ENCODE assay signal across 24 mouse cellular contexts in genomic region chr14:30054922-30055321, GRCm38 (mm10). TPM values are rescaled to one million over a fixed set of nuclear protein-coding genes. Genes with fewer than 3 reads are reported as not detected.
A peak's percentile ranks its signal among the peaks of the same experiment; 100 is the strongest.
DNase-seq lines count a peak whose midpoint lies in the region; ATAC-seq and TF ChIP-seq lines count a peak whose summit lies in the region.
"Had no signal": no experiment of that assay in that cellular context is flagged by ENCODE, and none has a peak within 500 bp of the region (broad histone marks: within the 10 kb centered on the region; RNA-seq: fewer than 3 reads in every experiment).

No protein-coding gene starts in this region.

- no peak for TF ChIP-seq EP300 in stomach, postnatal 0 days (optimal IDR thresholded peaks at IDR 0.05)
- TF ChIP-seq EP300 in heart, adult 2 months (IDR thresholded peaks at IDR 0.05; ENCODE audit: insufficient read depth, low read depth, low read length): no peak

- no peak overlapping the region for H3K27ac ChIP-seq in kidney, embryonic 15.5 days
- peak overlapping the region; percentile 21; the same call in 1 of the 2 replicates for H3K27ac ChIP-seq in stomach, embryonic 14.5 days (ENCODE audit: low read length)
- H3K27ac ChIP-seq in stomach, postnatal 0 days (replicated peaks): no peak overlapping the region
- H3K27ac ChIP-seq in heart, adult 2 months: no peak overlapping the region
- H3K27ac ChIP-seq: embryonic facial prominence, embryonic 15.5 days; heart, embryonic 13.5 days; hindbrain, embryonic 15.5 days had no signal

- no peak overlapping the region for H3K4me2 ChIP-seq in kidney, embryonic 15.5 days
- H3K4me2 ChIP-seq in stomach, embryonic 14.5 days (replicated peaks; ENCODE audit: low read depth, low read length): no peak overlapping the region
- no peak overlapping the region for H3K4me2 ChIP-seq in stomach, postnatal 0 days (replicated peaks; ENCODE audit: low read depth)
- H3K4me2 ChIP-seq: embryonic facial prominence, embryonic 15.5 days; heart, embryonic 13.5 days; hindbrain, embryonic 15.5 days had no signal

- no peak for TF ChIP-seq CTCF in stomach, postnatal 0 days (IDR thresholded peaks at IDR 0.05; ENCODE audit: low read depth)
- no peak for TF ChIP-seq CTCF in heart, adult 2 months (IDR thresholded peaks at IDR 0.05)

- H3K4me3 ChIP-seq in kidney, embryonic 15.5 days (replicated peaks): no peak overlapping the region
- H3K4me3 ChIP-seq in stomach, embryonic 14.5 days (ENCODE audit: low read depth, low read length): no peak overlapping the region
- no peak overlapping the region for H3K4me3 ChIP-seq in stomach, postnatal 0 days (ENCODE audit: low read depth, low read length)
- H3K4me3 ChIP-seq in heart, adult 2 months: no peak overlapping the region
- H3K4me3 ChIP-seq: embryonic facial prominence, embryonic 15.5 days; erythroblast, embryonic 14.5 days; heart, embryonic 13.5 days; hindbrain, embryonic 15.5 days had no signal

- no peaks in the 10 kb centered on the region for H3K27me3 ChIP-seq in kidney, embryonic 15.5 days
- H3K27me3 ChIP-seq in stomach, embryonic 14.5 days (ENCODE audit: control insufficient read depth, insufficient read depth, low read length): no peaks in the 10 kb centered on the region
- no peaks in the 10 kb centered on the region for H3K27me3 ChIP-seq in stomach, postnatal 0 days (ENCODE audit: control insufficient read depth, insufficient read depth, low read length)
- no peaks in the 10 kb centered on the region for H3K27me3 ChIP-seq in heart, adult 2 months (ENCODE audit: control insufficient read depth, insufficient read depth, low read length)
- H3K27me3 ChIP-seq: CH12.LX; embryonic facial prominence, embryonic 15.5 days; heart, embryonic 13.5 days; hindbrain, embryonic 15.5 days had no signal

- peaks cover 10% of the 10 kb centered on the region; the same call in 1 of the 2 replicates for H3K4me1 ChIP-seq in kidney, embryonic 15.5 days
- H3K4me1 ChIP-seq in stomach, embryonic 14.5 days (ENCODE audit: control insufficient read depth, insufficient read depth, low read length): peaks cover 14% of the 10 kb centered on the region; the same call in 1 of the 2 replicates
- H3K4me1 ChIP-seq in stomach, postnatal 0 days (replicated peaks; ENCODE audit: control insufficient read depth, insufficient read depth): peaks cover 2% of the 10 kb centered on the region; the same call in 1 of the 2 replicates
- H3K4me1 ChIP-seq in heart, adult 2 months (ENCODE audit: control insufficient read depth, insufficient read depth, low read length): no peaks in the 10 kb centered on the region

- no peak for ATAC-seq in kidney, embryonic 15.5 days (replicated peaks; ENCODE audit: low FRiP score)
- ATAC-seq in stomach, embryonic 14.5 days (ENCODE audit: insufficient number of reproducible peaks, insufficient read depth, low FRiP score, low read depth): no peak
- ATAC-seq in stomach, postnatal 0 days (ENCODE audit: low FRiP score, low TSS enrichment): no peak
- ATAC-seq in megakaryocyte progenitor cell, adult 5-6 weeks (replicated peaks; ENCODE audit: poor library complexity): peak; percentile 63
- ATAC-seq: forebrain, embryonic 16.5 days had no signal

- peak; percentile 40 for DNase-seq in kidney, adult 9 months
- no peak for DNase-seq in stomach, postnatal 0 days (ENCODE audit: low spot score)
- no peak for DNase-seq in layer of hippocampus, postnatal 36 days
- no peak for DNase-seq in heart, adult 2 months
- DNase-seq: adrenal gland, adult 2 months; adrenal gland, postnatal 25 days; cerebellum, adult 2 months; cerebellum, postnatal 10 days; embryo, embryonic 11 days; gastrocnemius, postnatal 10 days; heart, postnatal 36 days had no signal

- intact Hi-C loops in heart, adult 2 months (cut with DNase I): no loop called here

- 70% methylated on average over 7 of the region's 7 CpGs for WGBS in kidney, embryonic 15.5 days
- 55% methylated on average over 7 of the region's 7 CpGs for WGBS in stomach, embryonic 14.5 days
- WGBS in stomach, postnatal 0 days: 51% methylated on average over 7 of the region's 7 CpGs
- WGBS in heart, adult 2 months: 69% methylated on average over 7 of the region's 7 CpGs

- H3K79me2 ChIP-seq in heart, adult 2 months (replicated peaks; ENCODE audit: control insufficient read depth, insufficient read depth, low read length): no peaks in the 10 kb centered on the region

- no peak overlapping the region for H3K9ac ChIP-seq in kidney, embryonic 15.5 days
- H3K9ac ChIP-seq in stomach, embryonic 14.5 days (replicated peaks; ENCODE audit: low read depth, low read length): no peak overlapping the region
- no peak overlapping the region for H3K9ac ChIP-seq in stomach, postnatal 0 days (ENCODE audit: low read length)
- no peak overlapping the region for H3K9ac ChIP-seq in heart, adult 2 months (ENCODE audit: low read depth, low read length)
- H3K9ac ChIP-seq: embryonic facial prominence, embryonic 15.5 days; heart, embryonic 13.5 days; hindbrain, embryonic 15.5 days had no signal

- no peak for TF ChIP-seq POLR2A in heart, adult 2 months (IDR thresholded peaks at IDR 0.05; ENCODE audit: insufficient read depth, low read depth, low read length)

- H3K36me3 ChIP-seq in kidney, embryonic 15.5 days: no peaks in the 10 kb centered on the region
- no peaks in the 10 kb centered on the region for H3K36me3 ChIP-seq in stomach, embryonic 14.5 days (ENCODE audit: control insufficient read depth, insufficient read depth, low read length)
- no peaks in the 10 kb centered on the region for H3K36me3 ChIP-seq in stomach, postnatal 0 days (ENCODE audit: control insufficient read depth, insufficient read depth, low read length)
- H3K36me3 ChIP-seq in heart, adult 2 months (ENCODE audit: control insufficient read depth, insufficient read depth, low read length): no peaks in the 10 kb centered on the region
- H3K36me3 ChIP-seq: embryonic facial prominence, embryonic 15.5 days; heart, embryonic 13.5 days; hindbrain, embryonic 15.5 days had no signal

- H3K9me3 ChIP-seq in kidney, embryonic 15.5 days (replicated peaks): no peaks in the 10 kb centered on the region
- H3K9me3 ChIP-seq in stomach, embryonic 14.5 days (ENCODE audit: control insufficient read depth, low read depth, low read length): no peaks in the 10 kb centered on the region
- no peaks in the 10 kb centered on the region for H3K9me3 ChIP-seq in stomach, postnatal 0 days (ENCODE audit: control insufficient read depth, low read length)
- H3K9me3 ChIP-seq: embryonic facial prominence, embryonic 15.5 days; heart, embryonic 13.5 days; hindbrain, embryonic 15.5 days had no signal

RNA-seq across cellular contexts. Expression of gene Chdh, which starts 46.1 kb away (rescaled TPM):
- polyA plus RNA-seq in kidney, embryonic 15.5 days (2015; fragmentation: Nextera tagmentation; extraction: Ambion mirVana): 1.4 and 1.6 TPM in 2 replicates
- 0.84 and 1.1 TPM in 2 replicates for polyA plus RNA-seq in stomach, embryonic 14.5 days (2014; fragmentation: Nextera tagmentation; extraction: Ambion mirVana)
- polyA plus RNA-seq in stomach, postnatal 0 days (2015; fragmentation: Nextera tagmentation; extraction: Ambion mirVana): 1.5 and 1.7 TPM in 2 replicates
- 84.2 and 84.7 TPM in 2 replicates for total RNA-seq in megakaryocyte progenitor cell, adult 5-6 weeks (2015)
- 81.5 and 84.5 TPM in 2 replicates for total RNA-seq in megakaryocyte progenitor cell, adult 5-6 weeks (2017)
- total RNA-seq in layer of hippocampus, postnatal 36 days (2021): 1 to 10 TPM; 2.0 to 2.7 TPM
- under 1 TPM; 0.34 to 0.52 TPM for total RNA-seq in heart, adult 2 months (2021)
- polyA plus RNA-seq in heart, adult 2 months (2012; rRNA removed): 0.88 and 1.4 TPM in 2 replicates
- total RNA-seq: CH12.LX had no signal
- polyA plus RNA-seq: embryonic facial prominence, embryonic 11.5 days; erythroblast, embryonic 14.5 days; forebrain, embryonic 11.5 days; heart, postnatal 0 days; hindbrain, embryonic 11.5 days had no signal

RNA-seq across cellular contexts. Expression of gene Il17rb, which starts 46.2 kb away (rescaled TPM):
- polyA plus RNA-seq in kidney, embryonic 15.5 days (2015; fragmentation: Nextera tagmentation; extraction: Ambion mirVana): 1.2 and 1.3 TPM in 2 replicates
- 0.94 and 1.1 TPM in 2 replicates for polyA plus RNA-seq in stomach, embryonic 14.5 days (2014; fragmentation: Nextera tagmentation; extraction: Ambion mirVana)
- 0.35 and 0.52 TPM in 2 replicates for polyA plus RNA-seq in stomach, postnatal 0 days (2015; fragmentation: Nextera tagmentation; extraction: Ambion mirVana)
- 7.1 and 8.0 TPM in 2 replicates for total RNA-seq in megakaryocyte progenitor cell, adult 5-6 weeks (2015)
- total RNA-seq in megakaryocyte progenitor cell, adult 5-6 weeks (2017): 3.5 and 3.9 TPM in 2 replicates
- total RNA-seq in layer of hippocampus, postnatal 36 days (2021): 1 to 10 TPM; 1.2 to 1.5 TPM
- total RNA-seq in heart, adult 2 months (2021): not detected
- 0.23 and 0.31 TPM in 2 replicates for polyA plus RNA-seq in heart, adult 2 months (2012; rRNA removed)
- total RNA-seq: heart, postnatal 36 days had no signal
- polyA plus RNA-seq: erythroblast, embryonic 14.5 days had no signal
